Mouse (Mus musculus) CD4-positive naive resting alpha-beta T cell, adult 76 days (primary cell): ENCODE measurements around the gene Katna1. TPM values are rescaled to one million over a fixed set of nuclear protein-coding genes. Genes with fewer than 3 reads are reported as not detected.

Experiments used
- total RNA-seq: library from RNA; stranded (reverse); gene quantifications from one replicate; pipeline ENCODE4 v1.2.4, GENCODE M21; 2023

The Katna1 gene
- total RNA-seq: 59.0 TPM

DNA sequence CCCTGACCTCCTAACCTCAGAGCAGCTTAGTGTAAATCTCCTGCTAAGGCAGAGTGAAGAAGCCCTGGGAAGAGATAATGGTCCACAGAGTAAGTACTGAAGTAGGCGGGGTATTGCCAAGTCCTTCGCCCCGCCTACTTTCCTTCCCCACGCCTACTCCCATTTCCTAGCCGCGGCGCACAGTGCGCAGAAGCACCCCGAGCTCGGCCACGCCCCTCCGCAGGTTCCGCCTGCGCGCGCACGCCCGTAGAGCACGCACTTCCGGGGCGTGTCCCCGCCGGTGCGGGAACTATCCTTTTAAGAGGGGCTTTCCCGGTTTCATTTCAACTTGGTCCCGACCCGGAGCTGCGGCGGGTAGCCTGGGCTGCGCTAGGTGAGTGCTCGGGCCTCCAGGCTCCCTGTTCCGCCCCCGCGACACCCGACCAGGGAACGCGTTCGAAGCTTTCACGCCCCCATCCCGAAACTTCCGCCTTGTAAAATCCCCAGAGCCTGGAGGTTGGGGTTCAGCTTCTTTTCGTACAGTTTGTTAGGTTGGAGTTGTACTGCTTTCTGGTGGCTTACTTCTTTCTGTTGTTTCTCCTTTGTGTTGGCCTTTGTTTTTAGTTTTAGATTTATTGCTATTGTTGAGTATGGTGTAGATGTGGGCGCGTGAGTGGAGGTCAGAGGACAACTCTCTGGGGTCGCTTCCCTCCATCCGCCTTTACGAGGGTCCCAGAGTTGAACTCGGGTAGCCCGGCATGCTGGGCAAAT, at the start of gene Katna1:
Gene Katna1 (plus strand): TSS at position 250 of the 750 bp plus-strand sequence.

DNA sequence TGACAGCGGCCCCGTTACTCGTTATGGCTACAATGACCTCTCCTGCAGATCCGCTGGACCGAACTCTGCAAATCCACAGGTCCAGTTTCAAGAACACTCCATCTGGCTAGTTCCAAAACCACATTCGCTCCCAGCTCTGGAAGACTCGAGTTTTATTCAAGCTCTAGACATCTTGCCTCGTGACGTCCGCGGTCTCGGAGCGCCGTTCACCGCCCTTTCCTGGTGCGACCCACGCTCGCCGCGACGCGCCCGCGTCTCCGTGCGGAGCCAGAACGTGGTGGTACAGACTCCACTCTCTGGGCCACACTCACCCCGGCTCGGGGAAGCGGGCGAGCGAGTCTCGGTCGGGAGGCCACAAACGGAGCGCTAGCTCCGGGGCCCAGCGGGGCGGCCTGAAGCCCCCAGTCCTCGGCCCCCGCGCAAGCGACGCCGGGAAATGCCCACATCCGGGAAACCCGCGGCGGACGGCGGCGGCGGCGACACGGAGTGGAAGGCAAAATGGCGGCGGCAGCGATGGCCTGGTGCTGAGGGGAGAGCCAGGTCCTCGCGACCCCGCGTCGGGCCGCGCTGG, 45.0 kb upstream of the Katna1 start, which contains the start of the genes Pcmt1 and Lats1:
Gene Pcmt1 (minus strand): TSS at position 406 of the 571 bp plus-strand sequence.
Gene Lats1 (plus strand): TSS at position 484 of the 571 bp plus-strand sequence.

DNA sequence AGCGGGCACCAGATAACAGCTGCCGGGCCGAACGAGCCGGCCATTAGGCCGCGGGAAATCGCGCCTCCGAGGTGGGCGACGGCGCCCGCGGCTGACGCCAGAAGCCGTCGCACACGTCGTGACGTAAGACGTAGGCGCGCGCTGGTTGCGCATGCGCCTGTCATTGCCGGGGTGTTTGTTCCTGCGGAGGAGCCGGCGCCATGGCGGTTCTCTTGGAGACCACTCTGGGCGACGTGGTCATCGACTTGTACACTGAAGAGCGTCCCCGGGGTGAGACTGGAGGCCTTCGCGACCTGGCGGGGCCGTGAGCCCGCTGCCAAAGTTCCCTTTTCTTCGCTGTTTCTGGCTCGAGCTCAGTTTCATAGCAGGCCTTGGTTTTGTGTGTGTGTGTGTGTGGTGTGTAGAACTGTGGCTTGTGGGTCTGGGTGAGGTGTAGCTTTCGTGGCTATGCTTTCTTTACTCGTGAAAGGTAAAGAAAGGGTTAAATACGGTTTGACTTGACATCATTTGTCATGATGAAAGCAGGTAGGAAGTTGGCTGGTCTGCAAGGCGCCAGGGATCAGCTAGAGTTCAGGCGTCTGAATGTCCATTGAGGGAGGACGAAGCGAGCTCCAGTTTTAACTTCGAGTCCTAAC, 67.1 kb downstream of the Katna1 start, which contains the start of the genes Ginm1 and Ppil4:
Gene Ginm1 (minus strand): TSS at position 74 of the 635 bp plus-strand sequence.
Gene Ppil4 (plus strand): TSS at position 141 of the 635 bp plus-strand sequence.

Other genes starting within 250 kb of the Katna1 start
- 3.0 TPM for gene Lrp11, start 136.2 kb upstream of the Katna1 start, total RNA-seq
- gene Nup43, start 58.5 kb upstream of the Katna1 start, total RNA-seq: 10.1 TPM
- gene Pcmt1, start 44.9 kb upstream of the Katna1 start, total RNA-seq: 59.0 TPM
- gene Lats1, start 44.8 kb upstream of the Katna1 start, total RNA-seq: 42.2 TPM
- 55.3 TPM for gene Ginm1, start 66.8 kb downstream of the Katna1 start, total RNA-seq
- gene Ppil4, start 66.9 kb downstream of the Katna1 start, total RNA-seq: 88.3 TPM
- gene Zc3h12d, start 106.5 kb downstream of the Katna1 start, total RNA-seq: 22.7 TPM
- 110 TPM for gene Tab2, start 230.2 kb downstream of the Katna1 start, total RNA-seq